Mouse (Mus musculus): Measurements from ENCODE around the gene Lkaaear1. TPM values are rescaled to one million over a fixed set of nuclear protein-coding genes. Genes with fewer than 3 reads are reported as not detected.
A peak's percentile ranks its signal among the peaks of the same experiment; 100 is the strongest.

Gene Lkaaear1
- polyA plus RNA-seq, 1 experiment from 2014 or later: not detected

DNA sequence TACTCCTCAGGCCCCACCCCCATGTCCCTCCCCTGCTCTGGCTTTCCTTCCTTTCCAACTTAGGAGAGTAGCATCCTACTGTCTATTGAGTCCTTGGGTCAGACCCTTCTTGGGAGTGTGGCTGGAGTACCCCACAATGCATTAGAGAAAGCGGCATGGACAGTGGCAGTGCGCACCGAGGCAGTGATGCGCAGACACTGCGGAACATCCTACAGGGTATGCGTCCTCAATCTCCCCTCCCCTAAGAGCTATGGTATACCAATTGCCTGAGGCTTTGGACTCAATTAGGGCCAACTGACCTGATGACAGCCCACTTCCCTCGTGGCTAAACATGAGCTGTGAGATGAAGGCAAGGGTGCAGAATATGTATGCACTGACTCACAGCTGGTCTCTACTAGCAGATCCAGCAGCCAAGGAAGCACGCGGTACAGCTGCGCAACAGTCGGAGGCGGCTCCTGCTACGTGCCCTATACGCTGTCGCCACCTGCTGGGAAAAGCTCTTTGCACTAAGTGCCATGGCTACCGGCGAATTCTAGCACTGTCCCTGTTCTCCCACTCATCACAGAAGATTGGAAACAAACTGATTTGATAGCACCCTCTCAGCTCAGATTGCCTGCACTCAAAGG is 39.2 kb downstream of the Lkaaear1 start:
- TF ChIP-seq CTCF (IDR thresholded peaks at IDR 0.05; ENCODE audit: low read depth): no peak
- H3K4me2 ChIP-seq: no peak overlapping the region
- 41% methylated on average over 17 of the region's 17 CpGs for WGBS
- DNase-seq (peak; percentile 71), ATAC-seq (ENCODE audit: insufficient read depth) (peak; percentile 39; the same call in 1 of the 2 replicates)
- no peaks in the 10 kb centered on the region for H3K4me1 ChIP-seq (ENCODE audit: insufficient read depth)
- peaks cover 37% of the 10 kb centered on the region for H3K36me3 ChIP-seq (ENCODE audit: insufficient read depth)
- no peak overlapping the region for H3K9ac ChIP-seq
- H3K9me3 ChIP-seq (ENCODE audit: low read depth, low read length): no peaks in the 10 kb centered on the region
- H3K27me3 ChIP-seq (ENCODE audit: insufficient read depth, low read length): no peaks in the 10 kb centered on the region
- no peak overlapping the region for H3K4me3 ChIP-seq (ENCODE audit: low read depth, low read length)
- no peak overlapping the region for H3K27ac ChIP-seq (ENCODE audit: low read depth)

GRCm38 (mm10) chr2:181658528-181658927 is 39.7 kb downstream of the Lkaaear1 start:
- WGBS: 78% methylated on average over 7 of the region's 7 CpGs
- Histone ChIP-seq H3K9me3 (ENCODE audit: low read depth, low read length) (no peaks in the 10 kb centered on the region), H3K36me3 (ENCODE audit: insufficient read depth) (peaks cover 42% of the 10 kb centered on the region), H3K27ac (ENCODE audit: low read depth) (no peak overlapping the region), H3K9ac (no peak overlapping the region), H3K27me3 (ENCODE audit: insufficient read depth, low read length) (no peaks in the 10 kb centered on the region), H3K4me1 (ENCODE audit: insufficient read depth) (no peaks in the 10 kb centered on the region), H3K4me2 (no peak overlapping the region), H3K4me3 (ENCODE audit: low read depth, low read length) (no peak overlapping the region)
- TF ChIP-seq CTCF (IDR thresholded peaks at IDR 0.05; ENCODE audit: low read depth): no peak
- DNase-seq (no peak), ATAC-seq (ENCODE audit: insufficient read depth) (no peak)

GRCm38 (mm10) chr2:181657441-181657840 is 40.8 kb downstream of the Lkaaear1 start:
- ATAC-seq (ENCODE audit: insufficient read depth): no peak
- no peak overlapping the region for H3K9ac ChIP-seq
- TF ChIP-seq CTCF (IDR thresholded peaks at IDR 0.05; ENCODE audit: low read depth): no peak
- H3K4me1 ChIP-seq (ENCODE audit: insufficient read depth): no peaks in the 10 kb centered on the region
- WGBS: 64% methylated on average over 2 of the region's 2 CpGs
- no peaks in the 10 kb centered on the region for H3K9me3 ChIP-seq (ENCODE audit: low read depth, low read length)
- H3K36me3 ChIP-seq (ENCODE audit: insufficient read depth): peaks cover 53% of the 10 kb centered on the region
- H3K4me3 ChIP-seq (ENCODE audit: low read depth, low read length): no peak overlapping the region
- no peaks in the 10 kb centered on the region for H3K27me3 ChIP-seq (ENCODE audit: insufficient read depth, low read length)
- DNase-seq: no peak
- H3K4me2 ChIP-seq: no peak overlapping the region
- H3K27ac ChIP-seq (ENCODE audit: low read depth): no peak overlapping the region

DNA sequence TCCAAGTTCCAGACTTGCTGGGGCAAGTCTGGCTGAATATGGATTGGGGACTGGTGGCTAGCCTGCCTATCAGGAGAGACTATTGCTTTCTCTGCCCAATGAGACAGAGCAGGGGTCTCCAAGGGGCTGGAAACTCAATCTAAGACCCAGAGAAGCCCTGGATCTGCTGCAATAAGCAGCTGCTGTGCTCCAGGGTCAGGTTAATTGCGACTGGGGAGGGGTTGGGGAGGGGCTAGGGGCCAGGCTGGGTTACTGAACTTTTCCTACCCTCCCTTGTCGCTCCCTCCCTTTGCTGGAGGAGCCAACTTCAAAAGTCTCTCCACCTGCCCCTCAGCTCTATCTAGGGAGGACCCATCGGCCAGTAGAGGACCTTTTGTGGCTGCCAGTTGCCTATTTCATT is 41.5 kb downstream of the Lkaaear1 start, which contains the start of gene Gm29797:
TSS of gene Gm29797 (plus strand) at position 301 of the 400 bp plus-strand sequence.
- H3K9ac ChIP-seq: no peak within 1 kb of the TSS
- peaks cover 60% of the 10 kb centered on the region for H3K36me3 ChIP-seq (ENCODE audit: insufficient read depth)
- no peaks in the 10 kb centered on the region for H3K4me1 ChIP-seq (ENCODE audit: insufficient read depth)
- no peak for TF ChIP-seq CTCF (IDR thresholded peaks at IDR 0.05; ENCODE audit: low read depth)
- no peak within 1 kb of the TSS for H3K4me2 ChIP-seq
- ATAC-seq (ENCODE audit: insufficient read depth) (no peak), DNase-seq (no peak)
- no peak within 1 kb of the TSS for H3K4me3 ChIP-seq (ENCODE audit: low read depth, low read length)
- H3K9me3 ChIP-seq (ENCODE audit: low read depth, low read length): no peaks in the 10 kb centered on the region
- H3K27me3 ChIP-seq (ENCODE audit: insufficient read depth, low read length): no peaks in the 10 kb centered on the region
- WGBS: 69% methylated on average over 3 of the region's 3 CpGs
- no peak within 1 kb of the TSS for H3K27ac ChIP-seq (ENCODE audit: low read depth)

GRCm38 (mm10) chr2:181653523-181653922 is 44.7 kb downstream of the Lkaaear1 start:
- Histone ChIP-seq H3K27ac (ENCODE audit: low read depth) (no peak overlapping the region), H3K4me3 (ENCODE audit: low read depth, low read length) (no peak overlapping the region), H3K4me2 (no peak overlapping the region), H3K4me1 (ENCODE audit: insufficient read depth) (no peaks in the 10 kb centered on the region), H3K9ac (no peak overlapping the region), H3K36me3 (ENCODE audit: insufficient read depth) (peaks cover 87% of the 10 kb centered on the region), H3K9me3 (ENCODE audit: low read depth, low read length) (no peaks in the 10 kb centered on the region), H3K27me3 (ENCODE audit: insufficient read depth, low read length) (no peaks in the 10 kb centered on the region)
- ATAC-seq (ENCODE audit: insufficient read depth) (no peak), DNase-seq (no peak)
- WGBS: 88% methylated on average over 1 of the region's 1 CpGs
- TF ChIP-seq CTCF (IDR thresholded peaks at IDR 0.05; ENCODE audit: low read depth): no peak

GRCm38 (mm10) chr2:181653065-181653464 is 45.2 kb downstream of the Lkaaear1 start:
- no peaks in the 10 kb centered on the region for H3K4me1 ChIP-seq (ENCODE audit: insufficient read depth)
- H3K9me3 ChIP-seq (ENCODE audit: low read depth, low read length): no peaks in the 10 kb centered on the region
- no peak overlapping the region for H3K4me3 ChIP-seq (ENCODE audit: low read depth, low read length)
- H3K27ac ChIP-seq (ENCODE audit: low read depth): no peak overlapping the region
- no peak for DNase-seq
- H3K9ac ChIP-seq: no peak overlapping the region
- no peak for TF ChIP-seq CTCF (IDR thresholded peaks at IDR 0.05; ENCODE audit: low read depth)
- no peak overlapping the region for H3K4me2 ChIP-seq
- no peak for ATAC-seq (ENCODE audit: insufficient read depth)
- peaks cover 90% of the 10 kb centered on the region for H3K36me3 ChIP-seq (ENCODE audit: insufficient read depth)
- H3K27me3 ChIP-seq (ENCODE audit: insufficient read depth, low read length): no peaks in the 10 kb centered on the region

DNA sequence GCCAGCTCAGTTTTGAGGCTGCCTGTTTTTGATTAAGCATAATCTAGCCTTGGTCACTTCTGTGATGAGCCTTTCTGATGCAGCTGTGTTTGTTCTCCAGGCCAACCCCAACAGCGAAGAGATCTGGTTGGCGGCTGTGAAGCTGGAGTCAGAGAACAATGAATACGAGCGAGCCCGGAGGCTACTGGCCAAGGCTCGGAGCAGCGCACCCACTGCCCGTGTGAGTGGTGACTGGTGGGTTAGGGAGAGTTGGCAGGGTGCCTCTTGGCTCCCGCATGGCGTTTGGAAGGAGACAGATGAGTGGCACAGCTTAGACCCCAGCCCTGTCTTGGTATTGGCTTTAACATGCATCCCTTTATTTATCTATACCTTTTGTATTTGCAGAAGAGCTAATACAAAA is 49.3 kb downstream of the Lkaaear1 start:
- Histone ChIP-seq H3K4me2 (no peak overlapping the region), H3K4me3 (ENCODE audit: low read depth, low read length) (no peak overlapping the region), H3K27me3 (ENCODE audit: insufficient read depth, low read length) (no peaks in the 10 kb centered on the region), H3K27ac (ENCODE audit: low read depth) (no peak overlapping the region), H3K4me1 (ENCODE audit: insufficient read depth) (no peaks in the 10 kb centered on the region), H3K9ac (no peak overlapping the region), H3K9me3 (ENCODE audit: low read depth, low read length) (no peaks in the 10 kb centered on the region), H3K36me3 (ENCODE audit: insufficient read depth) (peaks cover 92% of the 10 kb centered on the region)
- DNase-seq: no peak
- 91% methylated on average over 10 of the region's 10 CpGs for WGBS
- ATAC-seq (ENCODE audit: insufficient read depth): no peak
- no peak for TF ChIP-seq CTCF (IDR thresholded peaks at IDR 0.05; ENCODE audit: low read depth)

Other genes with a start within 250 kb of the Lkaaear1 start
- 14.6 and 15.6 TPM in 2 replicates for gene Zbtb46, start 239.0 kb downstream of the Lkaaear1 start, polyA plus RNA-seq (2014; fragmentation: Nextera tagmentation; extraction: Ambion mirVana)
- gene Abhd16b, start 205.2 kb downstream of the Lkaaear1 start, polyA plus RNA-seq (2014; fragmentation: Nextera tagmentation; extraction: Ambion mirVana): 0.13 and 0.24 TPM in 2 replicates
- gene Tpd52l2, start 201.3 kb downstream of the Lkaaear1 start, polyA plus RNA-seq (2014; fragmentation: Nextera tagmentation; extraction: Ambion mirVana): 160 and 165 TPM in 2 replicates
- 79.4 and 81.3 TPM in 2 replicates for gene Dnajc5, start 178.0 kb downstream of the Lkaaear1 start, polyA plus RNA-seq (2014; fragmentation: Nextera tagmentation; extraction: Ambion mirVana)
- gene Uckl1, start 113.5 kb downstream of the Lkaaear1 start, polyA plus RNA-seq (2014; fragmentation: Nextera tagmentation; extraction: Ambion mirVana): 36.9 and 38.3 TPM in 2 replicates
- 58.8 and 59.6 TPM in 2 replicates for gene Prpf6, start 106.6 kb downstream of the Lkaaear1 start, polyA plus RNA-seq (2014; fragmentation: Nextera tagmentation; extraction: Ambion mirVana)
- 52.5 and 58.6 TPM in 2 replicates for gene Zfp512b, start 105.6 kb downstream of the Lkaaear1 start, polyA plus RNA-seq (2014; fragmentation: Nextera tagmentation; extraction: Ambion mirVana)
- gene Samd10, start 99.2 kb downstream of the Lkaaear1 start, polyA plus RNA-seq (2014; fragmentation: Nextera tagmentation; extraction: Ambion mirVana): 23.2 and 27.8 TPM in 2 replicates
- not detected in 2 replicates for gene Gm29797, start 41.4 kb downstream of the Lkaaear1 start, polyA plus RNA-seq (2014; fragmentation: Nextera tagmentation; extraction: Ambion mirVana)
- gene Sox18, start 26.8 kb downstream of the Lkaaear1 start, polyA plus RNA-seq (2014; fragmentation: Nextera tagmentation; extraction: Ambion mirVana): 55.4 and 64.7 TPM in 2 replicates
- gene Tcea2, start 18.1 kb downstream of the Lkaaear1 start, polyA plus RNA-seq (2014; fragmentation: Nextera tagmentation; extraction: Ambion mirVana): 22.5 and 25.7 TPM in 2 replicates
- gene Rgs19, start 4.5 kb downstream of the Lkaaear1 start, polyA plus RNA-seq (2014; fragmentation: Nextera tagmentation; extraction: Ambion mirVana): 91.3 and 93.8 TPM in 2 replicates
- 0.89 and 1.8 TPM in 2 replicates for gene Oprl1, start 16.6 kb upstream of the Lkaaear1 start, polyA plus RNA-seq (2014; fragmentation: Nextera tagmentation; extraction: Ambion mirVana)
- 0.05 and 0.25 TPM in 2 replicates for gene Myt1, start 64.9 kb upstream of the Lkaaear1 start, polyA plus RNA-seq (2014; fragmentation: Nextera tagmentation; extraction: Ambion mirVana)
- gene Pcmtd2, start 139.4 kb upstream of the Lkaaear1 start, polyA plus RNA-seq (2014; fragmentation: Nextera tagmentation; extraction: Ambion mirVana): 26.5 and 29.0 TPM in 2 replicates
- 77.9 and 87.7 TPM in 2 replicates for gene Polr3k, start 165.9 kb upstream of the Lkaaear1 start, polyA plus RNA-seq (2014; fragmentation: Nextera tagmentation; extraction: Ambion mirVana)

All from lung, embryonic 14.5 days (tissue).